Mouse (Mus musculus) adrenal gland, postnatal 14 days (tissue): ENCODE data around the gene Ubqln4. TPM values are rescaled to one million over a fixed set of nuclear protein-coding genes. Genes with fewer than 3 reads are reported as not detected.
A peak's percentile ranks its signal among the peaks of the same experiment; 100 is the strongest.
"Not testable (repeated sequence)": the region's sequence is repeated elsewhere in the genome, so short reads cannot be mapped to it uniquely, and the experiment has no call there.

Experiments
- DNase-seq: peaks from one replicate; pipeline ENCODE4 v3.0.0; 2021; ENCODE audit warnings: mixed read lengths
- microRNA-seq, 2 experiments: library from miRNA; unstranded; fragments of <30 nt; microRNA quantifications; one replicate each; pipeline ENCODE4 v1.2.0; 2021
- total RNA-seq: library from RNA; stranded (reverse); gene quantifications from 2 replicates; pipeline ENCODE4 v1.2.3, GENCODE M21; 2021

Ubqln4 gene
- total RNA-seq, 1 experiment from 2014 or later: 75.3 TPM

GRCm38 (mm10) chr3:88602466-88602865 is 48.9 kb downstream of the Ubqln4 start:
- DNase-seq: no peak

- peak; percentile 90 for DNase-seq
Observed at GRCm38 (mm10) chr3:88603714-88604161, 50.2 kb downstream of the Ubqln4 start.

GRCm38 (mm10) chr3:88604863-88605262 is 51.3 kb downstream of the Ubqln4 start:
- DNase-seq: peak; percentile 22

GRCm38 (mm10) chr3:88605666-88606065 is 52.1 kb downstream of the Ubqln4 start, which contains the start of gene Arhgef2:
Arhgef2 (plus strand) TSS chr3:88605966.
- DNase-seq: not testable (repeated sequence)

GRCm38 (mm10) chr3:88607065-88607757 is 53.7 kb downstream of the Ubqln4 start:
- DNase-seq: peak; percentile 93

- DNase-seq: no peak
Observed at GRCm38 (mm10) chr3:88607758-88608138, 54.2 kb downstream of the Ubqln4 start.

GRCm38 (mm10) chr3:88609066-88609465 is 55.5 kb downstream of the Ubqln4 start:
- DNase-seq: no peak

GRCm38 (mm10) chr3:88614418-88614817 is 60.9 kb downstream of the Ubqln4 start:
- DNase-seq: no peak

GRCm38 (mm10) chr3:88615117-88615516 is 61.6 kb downstream of the Ubqln4 start:
- DNase-seq: no peak

- DNase-seq: peak; percentile 48
Observed at GRCm38 (mm10) chr3:88615902-88616391, 62.4 kb downstream of the Ubqln4 start.

GRCm38 (mm10) chr3:88616951-88617500 is 63.5 kb downstream of the Ubqln4 start:
- peak; percentile 29 for DNase-seq

GRCm38 (mm10) chr3:88618074-88618871 is 64.7 kb downstream of the Ubqln4 start:
- no peak for DNase-seq

Small RNA genes lying within 50 kb of the gene (microRNA-seq; reads per million reads assigned to microRNA genes)
- gene Mir1905: 0 reads per million in 2 experiments

Other genes with a start within 250 kb of the Ubqln4 start
- gene Glmp, start 228.7 kb upstream of the Ubqln4 start, total RNA-seq: 139 and 159 TPM in 2 replicates
- 15.9 and 22.2 TPM in 2 replicates for gene Tmem79, start 217.6 kb upstream of the Ubqln4 start, total RNA-seq
- gene Smg5, start 217.5 kb upstream of the Ubqln4 start, total RNA-seq: 44.5 and 55.1 TPM in 2 replicates
- gene Paqr6, start 189.2 kb upstream of the Ubqln4 start, total RNA-seq: 3.0 TPM in 2 replicates
- 0.67 and 0.94 TPM in 2 replicates for gene Bglap3, start 181.0 kb upstream of the Ubqln4 start, total RNA-seq
- gene Bglap2, start 175.1 kb upstream of the Ubqln4 start, total RNA-seq: not detected in 2 replicates
- gene Bglap, start 169.3 kb upstream of the Ubqln4 start, total RNA-seq: 2.1 and 3.3 TPM in 2 replicates
- 57.0 and 58.2 TPM in 2 replicates for gene Pmf1, start 143.4 kb upstream of the Ubqln4 start, total RNA-seq
- gene Slc25a44, start 128.6 kb upstream of the Ubqln4 start, total RNA-seq: 46.7 and 51.7 TPM in 2 replicates
- gene Sema4a, start 92.6 kb upstream of the Ubqln4 start, total RNA-seq: 11.0 and 11.5 TPM in 2 replicates
- 97.6 and 99.3 TPM in 2 replicates for gene Lmna, start 43.8 kb upstream of the Ubqln4 start, total RNA-seq
- gene Mex3a, start 21.4 kb upstream of the Ubqln4 start, total RNA-seq: 4.2 and 4.4 TPM in 2 replicates
- gene Rab25, start 5.5 kb upstream of the Ubqln4 start, total RNA-seq: not detected in 2 replicates
- 133 and 138 TPM in 2 replicates for gene Lamtor2, start 684 bp upstream of the Ubqln4 start, total RNA-seq
- gene Ssr2, start 22.1 kb downstream of the Ubqln4 start, total RNA-seq: 222 and 252 TPM in 2 replicates
- 36.9 and 67.6 TPM in 2 replicates for gene Arhgef2, start 52.2 kb downstream of the Ubqln4 start, total RNA-seq
- not detected in 2 replicates for gene Rxfp4, start 99.4 kb downstream of the Ubqln4 start, total RNA-seq
- 56.1 and 62.8 TPM in 2 replicates for gene Khdc4, start 132.0 kb downstream of the Ubqln4 start, total RNA-seq
- 39.1 and 48.1 TPM in 2 replicates for gene Rit1, start 163.1 kb downstream of the Ubqln4 start, total RNA-seq
- gene Syt11, start 221.4 kb downstream of the Ubqln4 start, total RNA-seq: 7.5 and 15.1 TPM in 2 replicates